Mouse (Mus musculus) erythroblast, embryonic 14.5 days (primary cell): ENCODE measurements at regions not wholly inside any gene's neighbourhood (a gene's known extent, or its start where the extent isn't known, plus 50 kb on each side); places are given as distances from the start of the nearest gene placed in this dataset.

Experiments
- H3K27me3 ChIP-seq: 2 replicates; pipeline ENCODE4 v1.6.1; 2012; ENCODE audit warnings: inconsistent platforms; ENCODE audit not compliant: control insufficient read depth
- H3K36me3 ChIP-seq: 2 replicates; pipeline ENCODE4 v1.6.1; 2012; ENCODE audit warnings: mild to moderate bottlenecking, inconsistent platforms; ENCODE audit not compliant: control insufficient read depth
- H3K4me1 ChIP-seq: 2 replicates; pipeline ENCODE4 v1.6.1; 2012; ENCODE audit warnings: inconsistent platforms; ENCODE audit not compliant: control insufficient read depth
- H3K4me3 ChIP-seq: replicated peaks from 2 replicates; pipeline ENCODE3; 2012; ENCODE audit warnings: moderate library complexity, mild to moderate bottlenecking, inconsistent platforms
- H3K9me3 ChIP-seq: 2 replicates; pipeline ENCODE4 v1.6.1; 2012; ENCODE audit warnings: low read length, inconsistent platforms, mixed read lengths; ENCODE audit not compliant: control insufficient read depth
- GATA1 ChIP-seq: IDR thresholded peaks from 2 replicates; pipeline ENCODE4 v1.6.1; 2012; ENCODE audit warnings: low read length, inconsistent platforms, mixed read lengths
- TAL1 ChIP-seq: IDR thresholded peaks from 3 replicates; pipeline ENCODE4 v1.6.1; 2012; ENCODE audit warnings: low read length, inconsistent platforms, mixed read lengths

DNA sequence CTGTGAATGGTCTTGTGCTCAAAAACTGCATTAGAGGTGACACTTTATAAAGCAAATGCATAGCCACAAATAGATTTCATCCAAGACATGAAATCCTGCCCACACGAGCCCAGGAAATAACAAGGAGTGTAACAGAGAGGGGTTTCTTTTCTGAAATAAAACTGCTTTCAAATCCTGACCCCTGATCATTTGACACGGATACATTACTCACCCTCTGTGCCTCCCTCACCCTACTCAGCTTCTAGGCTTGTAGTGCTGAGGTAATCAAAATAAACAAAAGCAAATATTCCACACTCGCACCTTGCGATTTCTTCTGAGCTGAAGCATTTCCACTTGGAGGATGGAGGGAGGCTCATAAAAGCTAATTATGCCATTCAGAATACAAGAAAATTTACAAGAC is 108.4 kb upstream of the Ifne start:
- Histone ChIP-seq H3K9me3 (no peaks in the 10 kb centered on the region), H3K27me3 (no peaks in the 10 kb centered on the region), H3K4me1 (no peaks in the 10 kb centered on the region), H3K36me3 (no peaks in the 10 kb centered on the region), H3K4me3 (no peak overlapping the region)
- TF ChIP-seq TAL1 (no peak), GATA1 (no peak)

DNA sequence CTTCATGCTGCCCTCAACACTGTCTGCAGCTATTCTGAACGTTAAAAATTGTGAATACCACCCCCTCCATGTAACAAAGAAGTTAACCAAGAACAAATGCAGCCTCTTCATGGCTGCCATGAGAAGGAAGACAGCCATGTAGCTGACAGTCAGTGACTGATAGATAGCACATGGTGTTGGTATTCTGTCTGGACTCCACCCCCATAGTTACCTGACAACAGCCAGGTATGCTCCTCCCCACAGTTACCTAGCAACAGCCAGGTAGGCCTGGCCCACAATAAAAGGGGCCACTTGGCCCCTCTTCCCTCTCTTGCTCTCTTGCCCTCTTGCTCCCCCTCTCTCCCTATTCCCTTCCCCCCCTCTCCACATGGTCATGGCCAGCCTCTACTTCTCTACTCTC is 107.1 kb upstream of the Ifne start:
- no peaks in the 10 kb centered on the region for H3K27me3 ChIP-seq
- no peak for TF ChIP-seq GATA1
- no peak for TF ChIP-seq TAL1
- H3K9me3 ChIP-seq = no peaks in the 10 kb centered on the region
- no peaks in the 10 kb centered on the region for H3K36me3 ChIP-seq
- no peaks in the 10 kb centered on the region for H3K4me1 ChIP-seq
- no peak overlapping the region for H3K4me3 ChIP-seq

DNA sequence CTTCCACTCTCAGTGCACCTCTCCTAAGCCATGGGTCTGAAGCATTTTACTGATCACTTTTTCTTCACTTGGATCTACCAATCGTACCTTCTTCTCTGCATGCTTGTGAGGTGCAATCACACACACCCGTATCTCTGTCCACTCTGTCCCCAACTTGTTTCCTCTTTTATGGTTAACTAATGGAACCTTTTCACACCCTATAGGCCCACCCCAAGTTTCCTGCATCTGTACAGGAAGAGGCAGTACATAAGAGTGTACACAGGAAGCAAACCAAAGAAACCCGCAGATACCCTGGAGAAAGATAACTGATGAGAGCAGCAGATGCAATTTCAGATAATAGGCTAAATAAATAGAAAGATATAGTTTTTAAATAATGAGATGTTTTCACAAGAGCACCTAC is 102.5 kb upstream of the Ifne start:
- H3K9me3 ChIP-seq = no peaks in the 10 kb centered on the region
- TF ChIP-seq GATA1 (no peak), TAL1 (no peak)
- peaks cover 7% of the 10 kb centered on the region for H3K4me1 ChIP-seq
- no peak overlapping the region for H3K4me3 ChIP-seq
- no peaks in the 10 kb centered on the region for H3K27me3 ChIP-seq
- H3K36me3 ChIP-seq = no peaks in the 10 kb centered on the region

GRCm38 (mm10) chr4:88977099-88977888 is 97.3 kb upstream of the Ifne start:
- no peak overlapping the region for H3K4me3 ChIP-seq
- no peaks in the 10 kb centered on the region for H3K36me3 ChIP-seq
- TF ChIP-seq GATA1 (no peak), TAL1 (no peak)
- no peaks in the 10 kb centered on the region for H3K9me3 ChIP-seq
- no peaks in the 10 kb centered on the region for H3K27me3 ChIP-seq
- peaks cover 8% of the 10 kb centered on the region for H3K4me1 ChIP-seq

DNA sequence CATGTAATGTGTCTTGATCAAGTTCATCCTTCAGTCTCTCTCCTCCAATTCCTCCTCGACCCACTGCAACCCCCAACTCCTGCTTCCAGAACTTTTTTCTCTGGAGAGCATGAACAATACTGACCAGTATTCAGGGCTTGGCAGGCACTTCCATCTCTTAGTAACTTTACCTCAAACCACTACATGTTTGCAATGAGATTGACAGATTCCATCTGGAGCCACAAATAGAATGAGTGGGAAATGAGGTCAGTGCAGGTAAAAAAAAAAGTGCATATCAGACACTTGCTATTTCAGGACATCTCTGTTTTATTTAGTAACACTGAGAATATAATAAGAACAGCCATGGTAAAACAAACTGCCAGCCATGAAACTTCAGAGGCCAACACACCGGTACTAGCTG is 94.5 kb upstream of the Ifne start:
- peaks cover 10% of the 10 kb centered on the region for H3K4me1 ChIP-seq
- H3K9me3 ChIP-seq = no peaks in the 10 kb centered on the region
- no peaks in the 10 kb centered on the region for H3K36me3 ChIP-seq
- TF ChIP-seq TAL1 (no peak), GATA1 (no peak)
- H3K4me3 ChIP-seq = no peak overlapping the region
- no peaks in the 10 kb centered on the region for H3K27me3 ChIP-seq

DNA sequence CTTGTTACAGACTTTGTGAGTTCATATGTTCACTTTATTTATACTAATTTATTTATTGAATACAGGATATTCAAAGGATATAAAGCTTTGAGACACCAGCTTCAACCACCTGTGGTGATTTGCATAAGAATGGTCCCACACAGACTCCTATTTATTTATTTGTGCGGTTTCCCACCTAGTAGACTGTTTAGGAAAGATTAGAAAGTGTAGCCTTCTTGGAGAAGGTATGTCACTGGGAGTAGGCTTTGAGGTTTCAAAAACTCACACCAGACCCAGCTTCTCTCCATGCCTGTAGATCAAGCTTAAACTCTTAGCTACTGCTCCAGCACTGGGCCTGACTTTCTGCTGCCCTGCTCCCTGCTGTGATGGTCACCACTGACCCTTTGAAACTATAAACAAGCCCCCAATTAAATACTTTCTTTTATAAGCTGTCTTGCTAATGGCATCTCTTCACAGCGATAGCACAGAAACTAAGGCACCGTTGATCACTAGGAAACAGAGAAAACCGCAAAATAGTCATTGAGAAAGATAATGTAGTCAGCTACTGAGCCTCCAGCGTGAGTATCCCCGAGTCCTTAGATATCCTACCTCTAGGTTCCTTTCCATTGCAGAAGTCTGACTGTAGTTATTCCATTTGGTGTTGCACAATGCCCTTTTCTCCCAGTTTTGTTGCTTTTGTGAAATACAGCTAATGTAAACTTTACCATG is 89.3 kb upstream of the Ifne start:
- peaks cover 6% of the 10 kb centered on the region for H3K4me1 ChIP-seq
- H3K27me3 ChIP-seq = no peaks in the 10 kb centered on the region
- no peak overlapping the region for H3K4me3 ChIP-seq
- H3K9me3 ChIP-seq = no peaks in the 10 kb centered on the region
- no peak for TF ChIP-seq TAL1
- no peak for TF ChIP-seq GATA1
- no peaks in the 10 kb centered on the region for H3K36me3 ChIP-seq

DNA sequence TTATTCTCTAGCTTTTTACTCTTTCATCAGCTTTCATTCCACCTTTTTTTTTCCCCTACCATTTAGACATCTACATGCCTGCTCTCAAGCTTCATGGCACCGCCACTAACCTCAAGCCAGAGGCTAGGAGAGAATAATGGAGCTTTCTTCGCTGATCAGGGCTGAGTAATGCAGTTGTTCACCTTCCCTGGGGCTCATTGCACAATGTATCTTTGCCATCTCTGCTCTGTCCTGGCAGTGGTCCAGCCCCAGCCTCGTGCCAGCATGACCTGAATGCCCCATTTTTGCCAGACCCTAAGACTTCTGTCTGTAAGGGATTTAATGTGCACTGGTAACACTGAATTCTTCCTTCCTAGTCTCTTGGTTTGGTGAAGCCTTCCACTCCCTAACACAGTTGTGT is 79.6 kb upstream of the Ifne start:
- Histone ChIP-seq H3K27me3 (no peaks in the 10 kb centered on the region), H3K4me1 (no peaks in the 10 kb centered on the region), H3K9me3 (no peaks in the 10 kb centered on the region), H3K4me3 (no peak overlapping the region), H3K36me3 (no peaks in the 10 kb centered on the region)
- TF ChIP-seq TAL1 = no peak
- TF ChIP-seq GATA1 = no peak

- TF ChIP-seq GATA1 (no peak), TAL1 (no peak)
- Histone ChIP-seq H3K36me3 (no peaks in the 10 kb centered on the region), H3K27me3 (no peaks in the 10 kb centered on the region), H3K9me3 (no peaks in the 10 kb centered on the region), H3K4me3 (no peak overlapping the region), H3K4me1 (no peaks in the 10 kb centered on the region)
Measured at GRCm38 (mm10) chr4:88956605-88957004, 76.6 kb upstream of the Ifne start.

DNA sequence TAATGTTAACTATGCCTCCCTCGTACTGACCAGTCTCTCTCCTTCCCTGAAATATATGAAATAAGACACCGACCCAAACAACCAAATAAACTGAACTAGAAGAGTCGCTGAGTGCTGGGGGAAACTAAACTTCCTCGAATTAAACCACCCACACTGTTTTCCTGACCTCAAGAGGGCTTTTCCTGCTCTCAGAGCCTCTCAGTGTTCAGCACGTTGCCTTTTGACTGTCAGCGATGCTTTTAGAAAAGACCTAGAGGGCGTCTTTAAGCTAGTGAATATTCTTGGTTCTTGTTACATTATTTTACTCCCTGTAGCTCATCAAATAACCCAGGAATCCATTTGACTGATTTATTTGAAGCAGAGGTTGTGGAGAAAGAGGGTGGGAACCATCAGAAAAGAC is 76.2 kb upstream of the Ifne start:
- no peaks in the 10 kb centered on the region for H3K9me3 ChIP-seq
- no peaks in the 10 kb centered on the region for H3K27me3 ChIP-seq
- no peak overlapping the region for H3K4me3 ChIP-seq

More for the DNA sequence above, 76.2 kb upstream of the Ifne start:
- no peaks in the 10 kb centered on the region for H3K36me3 ChIP-seq
- TF ChIP-seq TAL1 = no peak
- no peak for TF ChIP-seq GATA1
- no peaks in the 10 kb centered on the region for H3K4me1 ChIP-seq
